In the genomic region with DNA sequence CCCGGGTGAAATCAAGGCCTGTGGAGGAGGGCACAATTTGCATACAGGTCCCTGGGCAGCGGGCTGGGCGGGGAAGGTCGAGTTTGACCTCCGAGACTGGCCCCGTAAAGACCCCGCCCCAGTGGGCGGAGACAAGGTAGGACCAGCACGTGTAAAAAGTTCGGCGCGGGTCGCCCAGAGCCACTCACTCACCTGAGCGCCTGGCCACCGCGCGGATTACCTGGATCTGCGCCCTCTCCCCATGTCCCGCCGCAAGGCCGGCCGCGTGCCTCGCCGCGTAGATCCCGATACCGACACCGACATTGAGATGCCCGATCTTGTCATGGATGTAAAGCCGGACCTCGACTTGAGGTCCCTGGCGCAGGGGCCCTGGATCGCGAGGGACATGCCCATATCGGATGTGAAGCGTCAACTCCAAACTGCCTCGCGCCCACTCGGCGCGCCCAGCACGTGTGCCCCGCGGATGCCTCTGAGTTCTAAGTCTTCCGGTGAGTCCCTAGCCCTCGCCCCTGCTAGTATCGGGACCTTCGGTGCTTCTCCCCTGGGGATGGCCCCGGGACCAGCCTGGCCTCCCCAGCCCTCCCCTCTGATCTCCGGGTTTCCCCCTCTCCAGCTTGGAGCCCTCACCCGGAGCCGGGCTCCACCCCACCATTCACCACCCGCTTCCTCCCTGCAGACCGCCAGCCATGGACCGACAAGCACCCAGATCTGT, we compare ENCODE assay signal across 8 mouse cellular contexts. TPM values are rescaled to one million over a fixed set of nuclear protein-coding genes. Genes with fewer than 3 reads are reported as not detected.
DNase-seq lines count a peak whose midpoint lies in the region; ATAC-seq and TF ChIP-seq lines count a peak whose summit lies in the region.

A gene (plus strand): TSS at position 147 of the 712 bp plus-strand sequence.
A gene (minus strand): TSS at position 455 of the 712 bp plus-strand sequence.

- peaks cover 7% of the 10 kb centered on the region for H3K79me2 ChIP-seq in macrophage (ENCODE audit: inconsistent target)

- peak within 1 kb of the TSS; percentile 63 for H3K4me3 ChIP-seq in bone marrow macrophage, adult 2 months (ENCODE audit: insufficient read depth, low read length)
- peak within 1 kb of the TSS; percentile 43 for H3K4me3 ChIP-seq in heart, embryonic 11.5 days (ENCODE audit: low read depth, low read length)
- H3K4me3 ChIP-seq in kidney, embryonic 16.5 days (ENCODE audit: low read length) = peak within 1 kb of the TSS; percentile 50
- peak within 1 kb of the TSS; percentile 14; the same call in 1 of the 2 replicates for H3K4me3 ChIP-seq in macrophage (ENCODE audit: inconsistent target)

- ATAC-seq in heart, embryonic 11.5 days (replicated peaks; ENCODE audit: insufficient number of reproducible peaks, low FRiP score, low TSS enrichment) = no peak
- ATAC-seq in kidney, embryonic 16.5 days (ENCODE audit: low FRiP score, low TSS enrichment) = no peak

- 2% methylated on average over 56 of the region's 56 CpGs for WGBS in heart, embryonic 11.5 days (ENCODE audit: insufficient replicate concordance)
- WGBS in kidney, embryonic 16.5 days = under 1% methylated on average over 56 of the region's 56 CpGs
- WGBS in macrophage (ENCODE audit: missing documents) = 2% methylated on average over 48 of the region's 56 CpGs

- H3K4me1 ChIP-seq in bone marrow macrophage, adult 2 months (ENCODE audit: control insufficient read depth, insufficient read depth, low read length) = peaks cover 12% of the 10 kb centered on the region
- H3K4me1 ChIP-seq in heart, embryonic 11.5 days (ENCODE audit: control insufficient read depth, insufficient read depth, low read length) = peaks cover 14% of the 10 kb centered on the region
- peaks cover 22% of the 10 kb centered on the region for H3K4me1 ChIP-seq in kidney, embryonic 16.5 days (ENCODE audit: insufficient read depth, low read length)

- TF ChIP-seq CTCF in bone marrow macrophage, adult 2 months (IDR thresholded peaks at IDR 0.05; ENCODE audit: low read depth, low read length) = no peak

- DNase-seq in heart, adult 11 months = peak; percentile 95
- DNase-seq in heart, adult 8-10 months (ENCODE audit: low spot score) = no peak
- DNase-seq in spleen, postnatal 36 days (ENCODE audit: low spot score in 2 of 2) = peak; percentile 81 to 86
- DNase-seq in c-Kit-positive CD71-positive TER-119-positive erythroid progenitor cells, embryonic 14.5 days (ENCODE audit: low spot score) = no peak

- peak within 1 kb of the TSS; percentile 17; the same call in 1 of the 2 replicates for H3K27ac ChIP-seq in bone marrow macrophage, adult 2 months (ENCODE audit: insufficient read depth, low read depth, low read length)
- H3K27ac ChIP-seq in heart, embryonic 11.5 days (ENCODE audit: low read depth, low read length) = no peak within 1 kb of the TSS
- H3K27ac ChIP-seq in kidney, embryonic 16.5 days (ENCODE audit: low read length) = no peak within 1 kb of the TSS
- no peak within 1 kb of the TSS for H3K27ac ChIP-seq in macrophage

- peaks cover 39% of the 10 kb centered on the region for H3K27me3 ChIP-seq in heart, embryonic 11.5 days (ENCODE audit: control insufficient read depth, insufficient read depth, low read length)
- peaks cover 30% of the 10 kb centered on the region for H3K27me3 ChIP-seq in kidney, embryonic 16.5 days (ENCODE audit: insufficient read depth, low read length)

- peaks cover 8% of the 10 kb centered on the region for H3K36me3 ChIP-seq in heart, embryonic 11.5 days (ENCODE audit: control insufficient read depth, insufficient read depth, low read length)
- peaks cover 21% of the 10 kb centered on the region for H3K36me3 ChIP-seq in kidney, embryonic 16.5 days (ENCODE audit: insufficient read depth, low read length)
- H3K36me3 ChIP-seq in macrophage (ENCODE audit: inconsistent target) = peaks cover 8% of the 10 kb centered on the region; the same call in 1 of the 2 replicates

- H3K9ac ChIP-seq in heart, embryonic 11.5 days (ENCODE audit: low read depth, low read length) = peak within 1 kb of the TSS; percentile 39
- peak within 1 kb of the TSS; percentile 55 for H3K9ac ChIP-seq in kidney, embryonic 16.5 days (replicated peaks; ENCODE audit: low read length)

- TF ChIP-seq POLR2A in bone marrow macrophage, adult 2 months (IDR thresholded peaks at IDR 0.05; ENCODE audit: borderline replicate concordance, low read depth, low read length) = no peak

- H3K9me3 ChIP-seq in heart, embryonic 11.5 days (replicated peaks; ENCODE audit: control insufficient read depth, low read length) = no peaks in the 10 kb centered on the region
- H3K9me3 ChIP-seq in kidney, embryonic 16.5 days (ENCODE audit: low read length) = no peaks in the 10 kb centered on the region

- H3K4me2 ChIP-seq in heart, embryonic 11.5 days = peak within 1 kb of the TSS; percentile 78
- peak within 1 kb of the TSS; percentile 89 for H3K4me2 ChIP-seq in kidney, embryonic 16.5 days (replicated peaks; ENCODE audit: low read depth, low read length)

RNA-seq across cellular contexts. Expression of the first gene that starts in this region (rescaled TPM):
- total RNA-seq in heart, adult 8-10 months (2022) = under 1 TPM; 0.25 to 0.84 (median 0.34) TPM
- polyA plus RNA-seq in bone marrow macrophage, adult 2 months (2012; ENCODE audit: insufficient read depth, insufficient read length, missing spikeins) = 0.60 TPM in 1 of 2 replicates, not detected in the other
- polyA plus RNA-seq in heart, embryonic 11.5 days (2014; fragmentation: Nextera tagmentation; extraction: Ambion mirVana) = 0.30 TPM in 1 of 2 replicates, not detected in the other
- 0.46 and 0.71 TPM in 2 replicates for polyA plus RNA-seq in kidney, embryonic 16.5 days (2015; fragmentation: Nextera tagmentation; extraction: Ambion mirVana)
- 1 to 10 TPM in 4 of 26 experiments, under 1 TPM in 9, not detected in 13; 0.53 to 1.5 (median 0.73) TPM for total RNA-seq in macrophage (2018; cell fraction: chromatin; rRNA removed)
- under 1 TPM in 23 of 26 experiments, not detected in 3; 0.10 to 0.72 (median 0.20) TPM for total RNA-seq in macrophage (2018; cell fraction: cytosol; rRNA removed)
- 1 to 10 TPM in 7 of 26 experiments, under 1 TPM in 11, not detected in 8; 0.29 to 2.0 (median 0.79) TPM for total RNA-seq in macrophage (2018; cell fraction: nucleus; rRNA removed)
- 0.16 to 0.24 TPM in 2 of 3 replicates, not detected in the other for polyA plus RNA-seq in macrophage (2018)

RNA-seq across cellular contexts. Expression of the second gene that starts in this region (rescaled TPM):
- 10 to 100 TPM; 44.9 to 65.4 (median 52.1) TPM for total RNA-seq in heart, adult 8-10 months (2022)
- 51.6 and 52.0 TPM in 2 replicates for polyA plus RNA-seq in bone marrow macrophage, adult 2 months (2012; ENCODE audit: insufficient read depth, insufficient read length, missing spikeins)
- polyA plus RNA-seq in heart, embryonic 11.5 days (2014; fragmentation: Nextera tagmentation; extraction: Ambion mirVana) = 141 and 157 TPM in 2 replicates
- 169 and 183 TPM in 2 replicates for polyA plus RNA-seq in kidney, embryonic 16.5 days (2015; fragmentation: Nextera tagmentation; extraction: Ambion mirVana)
- 10 to 100 TPM in 10 of 26 experiments, 1 to 10 TPM in 16; 3.2 to 19.6 (median 8.9) TPM for total RNA-seq in macrophage (2018; cell fraction: chromatin; rRNA removed)
- total RNA-seq in macrophage (2018; cell fraction: cytosol; rRNA removed) = 10 to 100 TPM; 35.9 to 57.6 (median 43.0) TPM
- total RNA-seq in macrophage (2018; cell fraction: nucleus; rRNA removed) = 10 to 100 TPM in 23 of 26 experiments, 1 to 10 TPM in 3; 9.0 to 31.5 (median 19.9) TPM
- polyA plus RNA-seq in macrophage (2018) = 16.9 to 46.6 TPM (median 40.7 TPM) in 3 replicates

Comparison
In these comparisons a context has a peak if more than half of its experiments do, and no peak if none do; other contexts are left out.
1. DNase-seq: peak in heart, adult 11 months (single experiment) and spleen, postnatal 36 days (2 of 2); none in heart, adult 8-10 months (single experiment) and c-Kit-positive CD71-positive TER-119-positive erythroid progenitor cells, embryonic 14.5 days (single experiment).
2. Peak in every context shown above with its lines, with median percentiles within 50 percentile points of each other: H3K4me3 ChIP-seq.